Mouse (Mus musculus): ENCODE measurements around the gene Ggta1. TPM values are rescaled to one million over a fixed set of nuclear protein-coding genes. Genes with fewer than 3 reads are reported as not detected.

Gene Ggta1
- total RNA-seq (2022): 10 to 100 TPM in 3 of 4 experiments, 1 to 10 TPM in 1; 8.8 to 14.1 (median 10.8) TPM

DNA sequence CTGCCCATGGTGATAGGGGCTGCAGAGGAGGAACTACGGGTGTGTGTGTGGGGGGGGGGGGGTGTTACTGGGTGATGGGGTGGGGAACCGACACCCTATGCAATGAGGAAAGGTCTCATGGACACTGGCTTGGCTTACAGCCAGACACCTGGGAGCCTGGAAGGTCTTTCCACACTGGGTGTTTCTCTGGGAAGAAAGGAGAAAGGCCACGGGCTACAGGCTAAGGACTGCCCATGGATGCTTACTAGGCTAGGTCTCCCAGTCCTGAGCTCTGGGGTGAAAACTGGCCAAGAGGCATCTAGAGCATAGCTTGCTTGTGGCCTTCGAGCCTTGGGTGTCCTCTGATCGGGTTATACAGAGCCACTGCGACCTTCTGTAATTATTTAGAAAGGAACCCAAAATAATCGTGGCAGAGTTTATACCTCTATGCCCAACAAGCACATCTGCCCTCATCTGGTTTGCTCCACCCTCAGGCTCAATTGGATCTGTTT lies at the start of gene Ggta1:
TSS of gene Ggta1 (minus strand) at position 441 of the 491 bp plus-strand sequence.
- no peak for DNase-seq

DNA sequence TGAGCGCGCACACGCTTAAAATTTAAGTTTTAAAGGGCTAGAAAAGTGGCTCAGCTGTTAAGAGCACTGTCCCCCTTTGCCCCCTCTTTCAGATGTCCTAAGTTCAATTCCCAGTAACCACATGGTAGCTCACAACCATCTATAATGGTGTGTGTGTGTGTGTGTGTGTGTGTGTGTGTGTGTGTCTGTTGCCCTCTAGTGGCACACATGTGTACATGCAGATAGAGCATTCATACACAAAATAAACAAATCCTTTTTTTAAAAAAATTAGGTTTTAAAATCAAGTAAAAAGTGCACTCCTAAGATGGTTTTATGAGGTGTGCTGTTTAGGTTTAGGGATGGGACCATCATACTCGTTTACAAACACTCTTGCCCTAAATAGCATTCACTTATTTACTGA lies 49.2 kb upstream of the Ggta1 start:
- no peak for DNase-seq

DNA sequence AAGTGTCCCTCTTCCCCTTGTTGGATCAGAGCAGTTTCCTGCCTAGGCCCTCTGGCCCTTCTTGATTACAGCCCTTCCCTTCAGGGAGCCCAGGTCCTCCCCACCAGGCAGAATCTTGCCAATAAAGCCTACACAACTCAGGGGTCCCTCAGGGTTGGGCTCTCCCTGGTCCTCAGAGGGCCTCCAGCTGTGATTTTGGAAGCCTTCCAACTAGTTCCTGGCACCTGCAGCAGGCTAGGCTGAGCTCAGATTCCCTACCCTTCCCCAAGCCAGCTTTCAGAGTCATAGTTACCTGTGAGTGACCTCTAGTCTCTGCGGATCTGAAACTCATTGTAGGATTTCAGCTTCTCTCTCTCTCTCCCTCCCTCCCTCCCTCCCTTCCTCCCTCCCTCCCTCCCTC lies 47.9 kb upstream of the Ggta1 start:
- DNase-seq: no peak

DNA sequence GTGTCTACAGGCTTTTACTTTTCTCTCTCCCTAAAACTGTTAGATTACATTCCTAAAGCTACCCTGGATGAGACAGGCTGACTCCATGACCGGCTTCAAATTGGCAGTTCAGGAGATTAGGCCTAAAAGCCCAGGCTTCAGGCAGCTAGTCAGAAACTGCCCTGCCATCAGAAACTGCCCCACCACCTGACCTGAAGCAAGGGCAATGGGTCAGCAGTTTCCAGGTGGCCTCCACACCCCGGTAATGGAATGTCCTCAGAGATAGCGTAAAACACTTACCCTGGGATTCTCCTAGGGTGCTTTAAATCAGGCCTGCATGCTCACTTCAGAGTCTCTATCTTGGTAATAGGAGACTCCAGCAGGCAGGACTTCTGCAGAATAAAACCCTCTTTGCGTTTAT lies 46.9 kb upstream of the Ggta1 start:
- DNase-seq: no peak

DNA sequence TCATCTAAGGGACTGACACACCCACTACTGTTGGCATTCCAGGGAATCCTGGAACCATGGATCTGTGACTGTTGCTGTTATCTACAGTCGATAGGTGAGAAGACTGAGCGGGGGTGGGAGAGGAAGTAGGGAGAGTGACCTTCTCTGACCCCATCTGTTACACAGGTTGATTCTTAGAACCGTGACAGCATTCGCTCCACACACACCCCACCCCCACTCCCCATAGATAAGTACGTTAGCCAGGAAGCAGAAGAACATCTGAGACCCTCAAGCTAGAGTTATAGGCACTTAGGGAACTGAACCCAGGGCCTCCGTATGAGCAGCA lies 46.3 kb upstream of the Ggta1 start:
- no peak for DNase-seq

DNA sequence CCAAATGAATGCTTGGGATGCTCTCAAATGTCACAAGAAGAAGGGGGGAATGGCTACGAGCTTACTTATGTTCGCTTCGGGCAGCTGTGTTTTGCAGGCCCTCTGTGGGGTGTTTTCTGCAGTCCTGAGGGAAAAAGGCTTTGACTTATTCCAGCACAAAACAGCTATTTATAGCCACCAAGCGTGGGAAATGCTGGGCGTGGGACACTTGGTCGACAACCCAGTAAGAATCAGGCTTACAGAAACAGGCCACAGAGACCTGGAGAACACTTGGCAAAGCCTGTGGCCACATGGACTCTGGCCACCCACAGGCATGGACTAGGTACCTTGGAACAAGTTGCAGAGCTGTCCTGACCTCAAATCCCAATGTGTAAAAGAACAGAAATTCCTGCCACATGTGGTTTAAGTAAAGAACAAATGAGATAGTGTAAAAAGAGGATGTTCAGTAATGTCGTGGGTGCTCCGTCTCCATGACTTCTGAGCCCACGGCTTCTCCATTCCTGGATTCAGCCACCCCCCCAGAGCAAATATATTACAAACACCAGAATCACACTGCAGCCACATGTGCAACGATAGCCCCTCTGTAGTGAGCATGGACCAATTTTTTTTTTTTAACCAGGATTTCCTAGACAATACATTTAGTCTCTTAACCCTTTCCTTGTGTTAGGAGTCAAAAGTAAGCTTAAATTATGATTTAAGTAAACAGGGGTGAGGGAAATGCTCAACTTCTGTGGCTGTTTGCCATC lies 45.7 kb upstream of the Ggta1 start:
- peak; percentile 26 for DNase-seq

DNA sequence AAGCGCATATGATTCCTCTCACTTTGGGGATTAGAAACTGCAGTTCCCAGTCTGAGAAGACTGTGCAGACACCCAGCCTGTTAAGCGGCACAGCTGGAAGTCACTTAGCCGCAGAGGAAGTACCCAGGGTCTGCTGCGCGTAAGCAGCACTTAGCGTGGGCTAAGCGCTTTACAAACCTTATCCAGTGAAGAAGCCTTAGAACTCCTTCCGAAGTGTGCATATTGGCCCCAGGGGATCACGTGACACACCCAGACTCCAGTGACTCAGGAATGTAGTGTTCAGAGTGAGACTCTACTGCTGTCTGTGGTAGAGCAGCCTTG lies 44.1 kb upstream of the Ggta1 start:
- DNase-seq: no peak

DNA sequence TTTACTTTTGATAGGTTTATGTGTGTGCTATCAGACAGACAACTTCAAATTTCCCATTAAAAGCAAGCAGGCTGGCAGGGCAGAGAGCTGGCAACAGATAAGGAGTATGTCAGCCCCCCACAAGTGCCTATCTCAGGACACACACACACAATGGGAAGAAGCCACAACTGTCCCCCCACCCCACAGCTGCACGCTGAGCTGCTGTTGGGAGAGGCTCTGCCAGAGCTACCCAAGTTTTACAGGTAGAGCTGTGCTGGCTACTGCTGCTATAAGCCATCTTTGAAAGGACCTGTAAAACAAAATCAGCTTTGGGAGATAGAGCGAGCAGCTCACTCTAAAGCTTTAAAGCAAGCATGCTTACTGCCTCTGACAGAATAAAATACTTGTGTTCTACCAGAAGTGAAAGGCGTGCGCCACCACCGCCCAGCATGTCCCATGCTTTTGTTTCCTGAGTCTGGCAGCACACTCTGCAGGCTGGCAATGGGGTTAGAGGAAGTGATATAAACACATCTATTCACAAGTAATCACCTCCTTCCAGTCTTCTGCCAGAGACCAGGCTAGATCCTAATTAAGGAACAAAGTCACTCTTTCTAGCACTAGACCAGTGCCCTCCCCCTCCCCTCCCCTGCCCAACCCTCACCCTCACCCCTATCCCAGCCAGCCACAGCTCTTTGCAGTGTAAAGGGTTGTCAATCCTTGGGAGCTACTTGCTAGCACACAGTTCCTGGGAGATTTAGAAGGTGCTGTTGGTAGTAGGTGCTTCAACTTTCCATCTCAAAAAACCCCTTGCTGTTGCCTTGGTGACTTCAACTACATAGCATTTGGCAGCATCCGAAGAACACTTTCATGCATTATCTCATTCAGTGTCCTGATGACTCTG lies 43.5 kb upstream of the Ggta1 start:
- DNase-seq: no peak

DNA sequence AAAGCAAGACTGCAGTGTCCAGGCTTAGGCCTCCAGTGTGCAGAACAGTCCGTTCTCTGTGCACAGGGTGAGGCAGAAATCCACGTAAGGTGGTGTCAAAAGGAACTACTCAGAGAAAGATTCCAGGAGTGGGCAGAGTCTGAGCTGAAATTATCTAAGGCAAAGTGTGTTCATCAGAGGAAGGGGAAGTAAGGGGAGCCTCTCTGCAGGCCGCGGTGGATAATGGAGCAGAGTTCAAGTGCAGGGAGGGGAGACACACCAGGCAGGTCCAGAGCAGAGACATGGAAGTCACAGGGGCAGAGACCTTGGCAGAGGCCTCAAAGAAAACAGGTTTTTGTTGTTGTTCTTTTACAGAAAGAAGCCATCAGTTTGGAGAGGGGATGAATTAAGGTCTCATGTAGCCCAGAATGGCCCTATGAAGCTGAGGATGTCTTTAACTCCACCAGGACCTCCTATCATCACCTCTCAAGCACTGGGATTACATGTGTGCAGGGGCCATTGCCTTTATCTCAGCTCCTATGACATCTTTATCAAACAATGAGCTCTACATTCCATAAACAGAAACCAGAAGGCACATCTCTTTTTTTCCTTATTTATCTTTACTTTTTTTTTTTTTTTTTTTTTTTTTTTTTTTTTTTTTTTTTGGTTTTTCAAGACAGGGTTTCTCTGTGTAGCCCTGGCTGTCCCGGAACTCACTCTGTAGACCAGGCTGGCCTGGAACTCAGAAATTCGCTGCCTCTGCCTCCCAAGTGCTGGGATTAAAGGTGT lies 42.7 kb upstream of the Ggta1 start:
- DNase-seq: no peak

DNA sequence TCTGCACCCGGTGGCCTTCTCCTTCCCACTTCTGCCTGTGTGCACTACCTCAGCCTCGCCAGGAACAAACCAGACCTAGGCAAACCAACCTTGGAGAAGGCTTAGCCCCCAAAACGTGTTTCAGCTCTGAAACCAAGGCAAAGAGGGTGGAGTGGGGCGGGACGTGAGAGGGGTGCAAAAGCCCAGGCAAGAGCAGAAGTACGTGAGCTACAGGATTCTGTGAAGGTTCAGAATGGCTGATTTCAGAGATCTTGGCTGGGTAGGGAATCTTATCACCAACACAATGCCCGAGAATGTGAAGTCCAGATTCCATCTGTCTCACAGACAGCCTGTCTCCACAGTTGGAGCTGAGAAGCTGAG lies 41.4 kb upstream of the Ggta1 start:
- DNase-seq: no peak

DNA sequence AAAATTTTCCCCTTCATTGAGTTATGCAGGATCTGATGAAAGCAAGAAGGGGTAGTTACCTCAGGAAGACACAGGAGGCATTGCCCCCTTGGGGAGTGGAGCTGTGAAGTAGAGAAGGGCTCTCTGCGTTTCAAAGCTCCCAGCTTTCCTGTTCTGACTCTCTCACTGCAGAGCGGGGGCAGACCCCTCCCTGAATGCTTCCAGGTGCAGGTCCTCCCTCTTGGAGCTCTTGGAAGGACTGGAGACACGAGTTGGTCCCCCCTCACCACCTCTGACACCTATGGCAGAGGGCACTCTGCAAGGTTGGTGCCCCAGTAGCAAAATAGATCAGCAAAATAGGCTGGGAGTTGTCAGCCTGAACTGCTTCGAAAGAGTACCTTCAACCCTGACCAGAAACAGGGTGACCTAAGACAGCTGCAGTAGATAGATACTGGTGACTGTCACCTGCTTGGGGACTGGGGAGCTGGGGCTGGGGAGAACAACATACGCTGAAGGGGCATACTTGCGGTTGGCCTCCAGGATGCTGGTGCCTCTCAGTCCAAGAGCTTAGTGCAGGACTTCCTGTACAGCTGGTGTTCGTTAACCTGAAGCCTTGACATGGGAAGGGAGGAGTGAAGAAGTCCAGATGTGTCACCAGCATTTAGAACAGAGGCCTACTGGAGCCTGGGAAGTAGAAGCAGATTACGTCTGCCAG lies 40.8 kb upstream of the Ggta1 start:
- DNase-seq: no peak

DNA sequence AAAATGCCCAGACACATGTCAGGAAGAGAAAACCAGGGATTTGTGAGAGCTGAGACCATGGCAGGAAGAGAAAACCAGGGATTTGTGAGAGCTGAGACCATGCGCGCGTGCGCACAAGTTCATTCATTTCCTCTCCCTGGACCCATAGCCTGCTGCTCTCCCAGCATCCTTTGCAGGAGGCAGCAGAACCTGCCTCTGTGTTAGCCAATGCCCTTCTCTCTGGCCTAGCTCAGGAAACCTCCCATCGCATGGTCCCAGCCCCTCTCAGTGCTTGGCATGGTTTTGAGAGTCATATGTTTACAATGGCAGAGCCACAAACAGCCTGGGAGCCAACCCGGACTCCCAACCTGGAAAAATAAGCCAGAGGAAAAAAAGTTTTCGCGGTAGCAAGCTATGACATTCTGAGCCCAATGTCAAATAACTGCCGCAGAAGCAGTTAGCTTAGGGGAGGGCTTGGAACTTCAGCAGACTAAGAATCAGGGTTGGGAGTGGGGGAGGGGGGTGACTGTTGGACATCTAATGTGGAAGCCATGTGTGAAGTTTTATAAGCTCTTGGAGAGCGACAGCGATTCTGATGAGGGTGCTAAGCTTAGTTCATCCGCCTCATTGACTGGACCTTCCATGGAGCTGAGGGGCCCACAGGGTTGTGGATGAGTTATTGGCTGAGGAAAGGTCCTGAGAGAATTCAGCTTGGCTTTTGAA lies 40.1 kb upstream of the Ggta1 start:
- no peak for DNase-seq

DNA sequence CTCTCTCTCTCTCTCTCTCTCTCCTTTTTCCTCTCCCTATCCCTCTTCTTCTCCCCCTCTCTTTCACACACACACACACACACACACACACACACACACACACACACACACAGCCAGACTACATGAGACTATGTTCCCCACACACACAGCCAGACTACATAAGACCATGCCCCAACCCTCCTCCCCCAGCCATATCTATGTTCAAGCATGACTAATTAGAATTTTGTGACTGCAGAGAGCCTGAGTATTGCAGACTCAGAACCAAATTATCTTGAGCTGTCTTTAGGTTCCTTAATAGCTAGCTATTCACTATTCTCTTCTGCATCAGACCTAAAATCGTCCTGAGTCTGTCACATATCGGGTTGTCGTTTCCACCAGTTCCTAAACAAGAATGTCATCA lies 39.5 kb upstream of the Ggta1 start:
- no peak for DNase-seq

DNA sequence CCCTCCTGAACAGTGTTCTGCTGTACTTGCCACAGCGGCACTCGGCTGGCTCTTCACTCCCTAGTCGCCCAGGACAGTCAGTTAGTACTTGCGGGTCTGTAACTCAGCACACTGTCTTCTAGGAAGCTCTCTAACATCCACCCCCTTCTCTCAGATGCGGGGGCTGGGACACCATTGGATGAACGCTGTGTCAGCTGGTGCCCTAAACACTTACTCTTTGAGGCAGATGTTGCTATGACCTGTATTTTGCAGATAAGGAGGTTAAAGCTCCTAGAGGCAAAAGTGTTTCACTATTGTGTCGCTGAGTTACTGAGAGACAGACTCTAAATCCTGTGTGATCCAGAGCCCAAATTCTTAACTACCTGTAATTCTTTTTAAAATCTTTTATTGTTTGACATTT lies 36.4 kb upstream of the Ggta1 start:
- no peak for DNase-seq

DNA sequence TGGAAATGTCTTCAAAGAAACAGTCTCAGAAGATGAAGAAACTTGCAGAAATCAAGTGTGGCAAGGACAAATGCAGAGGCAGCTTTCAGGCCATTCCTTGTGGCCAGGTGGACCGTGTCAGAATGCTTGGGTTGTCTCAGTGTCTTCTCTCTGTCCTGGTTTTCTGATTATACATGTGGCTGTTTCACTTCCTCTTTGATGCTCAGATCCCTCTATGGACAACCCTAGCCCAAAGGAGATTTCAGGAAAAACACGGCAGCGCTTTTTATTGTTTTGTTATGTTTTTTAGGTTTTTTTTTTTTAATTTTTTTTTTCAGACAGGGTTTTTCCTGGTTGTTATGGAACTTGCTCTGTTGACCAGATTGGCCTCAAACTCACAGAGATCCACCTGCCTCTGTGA lies 35.9 kb upstream of the Ggta1 start:
- no peak for DNase-seq

DNA sequence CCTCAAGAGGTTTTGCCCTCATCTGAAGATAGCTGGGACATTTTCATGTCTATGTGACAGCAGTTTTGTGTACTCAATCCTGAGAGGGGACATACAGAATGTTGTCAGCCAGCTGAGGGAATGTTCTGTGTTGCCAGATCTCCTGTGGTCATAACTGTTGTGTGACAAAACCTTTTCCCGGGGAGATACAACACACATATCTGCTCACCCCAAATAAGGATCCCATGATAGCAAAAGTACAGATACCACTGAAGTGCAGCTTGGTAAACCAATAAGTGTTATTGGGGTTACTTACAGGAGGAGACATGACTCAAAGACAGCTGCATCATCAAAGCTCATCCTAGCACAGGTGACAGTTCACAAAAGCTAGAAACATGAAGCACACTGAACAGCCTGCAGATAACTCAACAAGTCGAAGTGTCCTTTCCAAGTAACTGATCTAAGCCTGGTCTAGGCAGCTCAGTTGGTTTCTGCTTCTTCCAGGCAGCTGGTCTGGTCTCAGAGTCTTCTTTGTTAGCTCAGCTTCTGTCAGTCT lies 34.7 kb upstream of the Ggta1 start:
- no peak for DNase-seq

DNA sequence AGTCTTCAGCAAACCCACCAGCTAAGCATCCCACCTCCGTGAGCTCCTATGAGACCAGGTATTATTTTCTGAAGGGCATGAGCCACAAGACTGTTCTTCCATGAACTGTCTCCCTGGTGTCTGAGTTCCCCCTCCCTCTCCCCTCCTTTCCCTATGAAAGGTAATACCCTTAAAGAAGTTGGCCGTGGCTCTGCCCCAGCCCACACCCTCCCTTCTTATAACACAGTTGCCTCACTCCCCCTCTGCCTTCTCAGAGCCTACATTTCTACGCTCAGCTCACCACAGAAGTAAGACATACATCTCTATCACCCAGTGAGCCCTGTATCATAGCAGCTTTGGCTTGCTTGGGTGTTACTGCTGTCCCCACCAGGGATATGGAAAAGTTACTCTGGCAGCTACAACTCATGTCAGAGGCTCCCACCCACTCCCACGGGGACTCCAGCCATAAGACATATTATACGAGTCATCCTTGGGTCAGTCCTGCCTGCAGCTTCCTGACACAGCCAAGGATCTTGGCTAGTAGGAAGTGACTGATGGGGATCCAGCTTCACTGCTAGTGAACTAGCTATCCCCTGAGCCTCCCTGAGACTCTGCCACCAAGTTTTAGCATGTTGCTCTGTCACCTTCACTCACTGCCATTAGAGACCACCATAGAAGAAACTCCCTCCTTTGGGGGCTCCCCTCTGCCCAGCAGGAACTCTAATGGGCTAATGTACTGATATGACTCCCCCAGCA lies 33.4 kb upstream of the Ggta1 start:
- no peak for DNase-seq

DNA sequence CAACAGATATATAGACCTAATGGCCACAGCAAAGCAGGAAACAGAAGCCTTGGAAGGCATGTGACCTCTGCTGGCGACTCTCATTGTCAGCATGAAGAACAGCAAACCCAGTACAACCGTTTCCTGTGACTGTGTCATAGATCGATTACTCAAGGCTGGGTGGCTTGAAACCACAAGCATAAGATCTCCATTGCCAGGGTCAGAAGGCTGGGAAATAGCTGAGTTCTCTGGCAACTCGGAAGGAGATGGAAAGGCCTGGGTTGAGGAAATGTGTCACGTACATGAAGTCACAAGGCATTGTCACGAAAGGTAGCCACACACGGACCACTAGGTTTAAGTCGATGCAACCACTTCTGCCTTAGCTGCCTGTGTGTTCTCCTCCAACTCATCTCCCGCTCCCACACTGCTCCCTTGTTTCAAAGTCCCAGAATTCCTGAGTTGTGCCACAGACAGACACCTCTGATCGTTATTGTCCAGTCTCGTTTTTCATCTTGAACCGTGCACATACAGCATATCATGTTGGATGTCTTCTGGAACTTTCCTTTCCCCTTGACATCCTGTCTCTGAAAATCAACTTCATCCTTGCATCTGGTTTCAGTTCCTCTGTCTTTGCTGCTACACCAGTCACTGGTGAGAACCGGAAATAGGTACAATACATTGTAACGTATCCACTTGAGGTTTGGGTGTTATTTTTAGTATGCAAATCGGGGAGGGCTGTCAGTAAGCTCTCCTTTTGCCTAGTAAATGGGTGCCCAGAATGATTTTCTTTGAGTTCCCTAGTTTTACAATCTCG lies 32.7 kb upstream of the Ggta1 start:
- peak; percentile 12 for DNase-seq

DNA sequence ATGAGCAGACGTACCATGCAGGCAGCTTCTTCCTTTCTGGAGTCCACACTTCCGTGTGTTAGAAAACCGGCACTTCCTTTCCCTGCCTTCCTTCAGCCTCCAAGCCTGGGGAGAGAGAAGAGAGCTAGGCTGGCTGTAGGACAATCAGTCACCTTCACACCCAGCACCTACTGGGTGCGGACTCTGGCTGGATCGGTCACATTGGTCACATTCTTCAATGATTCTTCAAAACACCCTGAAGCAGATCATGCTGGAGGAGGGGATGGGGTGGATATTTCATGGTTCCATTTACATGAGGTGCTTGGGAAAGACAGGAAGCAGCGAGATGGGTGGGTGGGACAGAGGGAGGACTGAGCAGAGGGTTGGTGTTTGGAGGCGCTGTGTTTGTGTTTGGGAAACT lies 30.5 kb upstream of the Ggta1 start:
- no peak for DNase-seq

DNA sequence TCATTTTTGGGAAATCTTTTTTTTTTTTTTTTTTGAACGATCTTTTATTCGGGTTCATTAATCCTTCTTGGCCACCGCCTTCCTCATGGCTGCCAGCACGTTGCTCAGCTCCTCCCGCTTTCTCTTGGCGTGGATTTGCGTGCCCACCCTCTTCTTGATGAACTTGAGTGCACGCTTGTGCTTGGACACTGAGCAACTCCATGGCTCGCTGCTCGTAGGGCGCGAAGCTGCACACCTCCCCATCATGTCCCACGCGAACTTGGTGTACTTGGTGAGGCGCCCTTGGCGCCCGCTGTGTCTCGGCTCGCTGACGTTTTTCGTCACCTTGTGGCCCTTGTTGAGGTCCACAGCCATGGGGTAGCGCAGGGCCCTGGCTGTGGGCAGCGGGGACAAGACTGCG lies 28.1 kb upstream of the Ggta1 start:
- no peak for DNase-seq

Data from adrenal gland, adult 8-10 months (tissue).